Mouse (Mus musculus) hindbrain, embryonic 11.5 days (tissue): ENCODE measurements around the gene Nek6. TPM values are rescaled to one million over a fixed set of nuclear protein-coding genes. Genes with fewer than 3 reads are reported as not detected.

Experiments used
- ATAC-seq: fragments of 200-750 bp; cut with Nextera tagmentation; 2 replicates; pipeline ENCODE4 v1.8.0; 2017; ENCODE audit warnings: mild to moderate bottlenecking, moderate TSS enrichment, moderate library complexity; ENCODE audit not compliant: low FRiP score
- DNase-seq: peaks from one replicate; pipeline ENCODE4 v3.0.0-alpha.2; 2015; ENCODE audit warnings: low spot score
- H3K27ac ChIP-seq: fragments of 300-500 bp; sonication (generic); 2 replicates; pipeline ENCODE4 v1.5.1; 2014; ENCODE audit warnings: mild to moderate bottlenecking, low read depth, low read length
- H3K27me3 ChIP-seq: fragments of 300-500 bp; sonication (generic); 2 replicates; pipeline ENCODE4 v1.6.1; 2014; ENCODE audit warnings: mild to moderate bottlenecking, low read length, moderate library complexity, mixed read lengths; ENCODE audit not compliant: control insufficient read depth, insufficient read depth
- H3K36me3 ChIP-seq: fragments of 300-500 bp; sonication (generic); 2 replicates; pipeline ENCODE4 v1.6.1; 2014; ENCODE audit warnings: mild to moderate bottlenecking, low read length, moderate library complexity, mixed read lengths; ENCODE audit not compliant: control insufficient read depth, insufficient read depth
- H3K4me1 ChIP-seq: fragments of 300-500 bp; sonication (generic); replicated peaks from 2 replicates; pipeline ENCODE4 v1.6.1; 2014; ENCODE audit warnings: low read length, mixed read lengths; ENCODE audit not compliant: control insufficient read depth, insufficient read depth
- H3K4me2 ChIP-seq: fragments of 300-500 bp; sonication (generic); replicated peaks from 2 replicates; pipeline ENCODE4 v1.6.1; 2014; ENCODE audit warnings: mild to moderate bottlenecking, low read depth, low read length
- H3K4me3 ChIP-seq: fragments of 300-500 bp; sonication (generic); 2 replicates; pipeline ENCODE4 v1.5.1; 2014; ENCODE audit warnings: low read depth, low read length
- H3K9ac ChIP-seq: fragments of 300-500 bp; sonication (generic); 2 replicates; pipeline ENCODE4 v1.6.1; 2014; ENCODE audit warnings: low read depth, low read length
- H3K9me3 ChIP-seq: fragments of 300-500 bp; sonication (generic); 2 replicates; pipeline ENCODE4 v1.6.1; 2016; ENCODE audit warnings: low read length; ENCODE audit not compliant: control insufficient read depth
- WGBS: fragments of 180-500 bp; shearing (Covaris S2); extraction: QIAGEN DNeasy Blood & Tissue Kit; methylation state at CpG from one replicate; pipeline ENCODE4 v1.1.7; 2014; 5-methylcytosine and 5-hydroxymethylcytosine counted together
- polyA plus RNA-seq: library from polyadenylated mRNA; unstranded; fragments of >200 nt; fragmentation: Nextera tagmentation; extraction: Ambion mirVana; gene quantifications from 2 replicates; pipeline ENCODE4 v1.2.1, GENCODE M21; 2014

Gene Nek6
- polyA plus RNA-seq, 1 experiment from 2014 or later: 87.8 TPM

DNA sequence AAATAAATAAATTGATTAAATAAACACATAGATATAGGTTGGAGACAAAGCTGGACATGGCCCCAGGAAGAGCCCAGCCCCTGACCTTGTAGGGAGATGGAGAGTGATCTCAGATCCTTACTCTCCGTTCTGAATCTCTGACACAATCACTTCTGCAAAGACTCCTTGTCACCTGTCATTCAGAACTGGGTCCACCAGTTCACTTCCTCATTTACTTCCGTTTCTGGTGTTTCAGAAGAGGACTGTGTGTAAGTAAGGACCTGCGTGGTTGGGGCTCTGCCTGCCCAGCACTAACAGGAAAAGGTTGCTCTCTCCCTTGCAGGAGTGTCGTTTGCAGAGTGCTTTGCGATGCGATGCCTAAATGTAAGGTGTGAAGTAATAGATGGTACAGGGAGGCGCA is 3.0 kb downstream of the Nek6 start:
- H3K4me3 ChIP-seq: no peak overlapping the region
- no peak overlapping the region for H3K4me2 ChIP-seq
- H3K27ac ChIP-seq: no peak overlapping the region
- no peaks in the 10 kb centered on the region for H3K36me3 ChIP-seq
- DNase-seq (no peak), ATAC-seq (no peak)
- H3K9ac ChIP-seq: 0 out of 2 replicates have a peak overlapping the region, but pooled peaks have one; percentile 12
- no peaks in the 10 kb centered on the region for H3K27me3 ChIP-seq
- H3K4me1 ChIP-seq: peaks cover 9% of the 10 kb centered on the region; the same call in 1 of the 2 replicates
- WGBS: 83% methylated on average over 7 of the region's 7 CpGs
- no peaks in the 10 kb centered on the region for H3K9me3 ChIP-seq

DNA sequence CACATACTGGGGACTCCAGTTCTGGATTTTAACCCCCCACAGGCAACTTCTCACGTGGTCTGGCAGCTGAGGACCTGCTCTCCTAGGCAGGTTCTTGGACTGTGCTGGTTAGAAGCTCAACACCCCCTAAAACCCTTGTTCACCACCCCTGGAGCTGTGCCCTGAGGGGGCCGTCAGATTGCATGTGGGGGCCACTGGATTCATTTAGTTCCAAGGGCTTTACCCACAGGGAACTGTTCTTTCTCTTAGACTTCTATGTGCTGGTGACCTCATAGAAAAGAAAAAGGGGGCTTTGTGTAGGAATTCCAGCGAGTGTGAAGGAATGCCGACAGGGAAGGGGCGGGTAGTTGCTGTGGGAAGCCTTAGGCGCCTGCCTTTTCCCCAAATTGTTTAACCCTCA is 4.0 kb downstream of the Nek6 start:
- H3K36me3 ChIP-seq: no peaks in the 10 kb centered on the region
- no peak overlapping the region for H3K4me3 ChIP-seq
- H3K27ac ChIP-seq: peak overlapping the region; percentile 45
- H3K9me3 ChIP-seq: no peaks in the 10 kb centered on the region
- 11% methylated on average over 6 of the region's 6 CpGs for WGBS
- ATAC-seq: peak; percentile 25; the same call in 1 of the 2 replicates
- H3K9ac ChIP-seq: no peak overlapping the region
- H3K27me3 ChIP-seq: no peaks in the 10 kb centered on the region
- peak; percentile 29 for DNase-seq
- peaks cover 9% of the 10 kb centered on the region for H3K4me1 ChIP-seq
- no peak overlapping the region for H3K4me2 ChIP-seq

DNA sequence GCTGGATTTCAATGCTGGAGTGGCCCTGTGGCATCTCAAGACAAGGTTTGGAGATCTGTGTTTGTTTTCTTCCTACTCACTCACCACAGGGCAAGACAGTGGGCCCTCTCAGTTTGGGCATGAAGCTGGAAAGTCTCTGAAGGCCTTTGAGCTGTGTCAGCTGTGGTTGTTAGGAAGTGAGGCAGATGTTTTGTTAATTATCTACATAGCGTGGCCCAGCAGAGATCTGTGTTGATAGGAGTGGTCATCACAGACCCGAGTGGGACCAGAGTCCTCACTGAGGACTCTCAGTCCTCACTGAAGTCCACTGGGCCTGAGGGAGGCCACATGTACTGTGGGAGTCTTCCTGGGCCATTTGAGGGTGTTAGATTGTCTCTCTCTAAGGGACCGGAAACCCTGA is 5.0 kb downstream of the Nek6 start:
- no peaks in the 10 kb centered on the region for H3K9me3 ChIP-seq
- no peak overlapping the region for H3K27ac ChIP-seq
- H3K9ac ChIP-seq: no peak overlapping the region
- no peak for DNase-seq
- H3K27me3 ChIP-seq: no peaks in the 10 kb centered on the region
- WGBS: 68% methylated on average over 3 of the region's 3 CpGs
- H3K4me3 ChIP-seq: no peak overlapping the region
- H3K36me3 ChIP-seq: no peaks in the 10 kb centered on the region
- peaks cover 9% of the 10 kb centered on the region for H3K4me1 ChIP-seq
- no peak overlapping the region for H3K4me2 ChIP-seq
- ATAC-seq: no peak

DNA sequence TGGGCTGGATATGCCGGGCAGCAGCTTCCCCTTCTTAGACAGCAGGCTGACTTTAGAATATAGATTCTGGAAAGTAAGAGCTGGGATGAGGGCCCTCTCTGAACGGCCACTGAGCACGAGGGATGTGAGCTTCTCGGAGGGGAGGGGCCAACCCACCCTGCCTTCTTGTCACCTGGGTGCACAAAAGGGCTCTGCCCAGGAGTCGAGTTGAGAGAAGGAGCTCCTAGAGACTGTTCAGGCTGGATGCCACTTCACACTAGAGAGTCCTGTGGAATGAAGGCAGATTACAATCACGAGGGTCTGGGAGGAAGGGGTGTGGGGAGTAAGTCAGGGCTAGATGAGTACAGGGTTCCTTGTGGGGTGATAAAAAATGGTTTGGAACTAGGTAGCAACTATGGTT is 5.6 kb downstream of the Nek6 start:
- H3K4me3 ChIP-seq: no peak overlapping the region
- H3K9ac ChIP-seq: no peak overlapping the region
- no peaks in the 10 kb centered on the region for H3K36me3 ChIP-seq
- H3K27me3 ChIP-seq: no peaks in the 10 kb centered on the region
- H3K4me1 ChIP-seq: peaks cover 9% of the 10 kb centered on the region
- H3K27ac ChIP-seq: no peak overlapping the region
- WGBS: 77% methylated on average over 6 of the region's 6 CpGs
- H3K9me3 ChIP-seq: no peaks in the 10 kb centered on the region
- no peak overlapping the region for H3K4me2 ChIP-seq
- no peak for DNase-seq
- no peak for ATAC-seq

DNA sequence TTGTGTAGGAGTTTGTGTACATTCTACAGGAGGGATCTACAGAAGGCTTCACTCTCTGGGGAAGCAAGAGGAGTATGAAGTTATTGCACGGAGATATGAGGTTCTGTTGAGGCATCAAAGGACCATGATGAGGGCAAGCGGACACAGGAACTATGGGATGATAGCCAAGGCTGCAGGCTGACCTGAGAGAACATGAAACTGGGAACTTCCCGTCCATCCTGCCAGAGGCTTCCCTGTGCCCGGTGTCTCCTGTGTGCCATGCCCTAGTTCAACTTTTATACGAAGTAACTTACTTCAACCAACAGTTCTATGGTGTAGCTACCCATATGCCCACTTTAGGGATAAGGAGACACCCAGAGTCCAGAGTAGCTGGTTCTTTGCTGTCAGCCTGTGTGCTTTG is 7.3 kb downstream of the Nek6 start:
- WGBS: 91% methylated on average over 5 of the region's 5 CpGs
- Histone ChIP-seq H3K4me3 (no peak overlapping the region), H3K36me3 (no peaks in the 10 kb centered on the region), H3K9me3 (no peaks in the 10 kb centered on the region), H3K27ac (no peak overlapping the region), H3K9ac (no peak overlapping the region), H3K4me1 (peaks cover 4% of the 10 kb centered on the region; the same call in 1 of the 2 replicates), H3K4me2 (no peak overlapping the region), H3K27me3 (no peaks in the 10 kb centered on the region)
- ATAC-seq: no peak
- DNase-seq: no peak

DNA sequence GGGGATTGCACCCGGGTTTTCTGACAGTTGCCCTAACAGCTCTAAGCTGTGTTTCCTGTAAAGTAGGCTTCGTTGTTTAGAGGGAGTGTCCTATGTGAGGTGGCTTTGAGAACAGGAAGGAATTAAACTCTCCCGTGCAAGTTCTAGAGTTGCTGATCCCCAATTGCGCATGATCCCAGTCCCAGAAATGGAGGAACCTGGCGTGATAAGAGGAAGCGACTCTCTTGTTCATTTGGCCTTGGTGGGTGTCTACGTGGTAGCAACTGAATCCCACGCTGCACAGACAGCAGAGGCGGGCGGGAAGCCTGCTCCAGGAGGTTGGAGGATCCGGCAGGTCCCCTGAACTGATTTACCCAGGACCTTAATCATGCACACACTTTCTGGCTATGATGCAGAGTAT is 8.5 kb downstream of the Nek6 start:
- H3K4me3 ChIP-seq: no peak overlapping the region
- peaks cover 4% of the 10 kb centered on the region; the same call in 1 of the 2 replicates for H3K4me1 ChIP-seq
- no peak overlapping the region for H3K4me2 ChIP-seq
- 84% methylated on average over 11 of the region's 11 CpGs for WGBS
- no peaks in the 10 kb centered on the region for H3K27me3 ChIP-seq
- ATAC-seq: no peak
- no peak for DNase-seq
- no peak overlapping the region for H3K27ac ChIP-seq
- H3K9me3 ChIP-seq: no peaks in the 10 kb centered on the region
- no peak overlapping the region for H3K9ac ChIP-seq
- no peaks in the 10 kb centered on the region for H3K36me3 ChIP-seq

DNA sequence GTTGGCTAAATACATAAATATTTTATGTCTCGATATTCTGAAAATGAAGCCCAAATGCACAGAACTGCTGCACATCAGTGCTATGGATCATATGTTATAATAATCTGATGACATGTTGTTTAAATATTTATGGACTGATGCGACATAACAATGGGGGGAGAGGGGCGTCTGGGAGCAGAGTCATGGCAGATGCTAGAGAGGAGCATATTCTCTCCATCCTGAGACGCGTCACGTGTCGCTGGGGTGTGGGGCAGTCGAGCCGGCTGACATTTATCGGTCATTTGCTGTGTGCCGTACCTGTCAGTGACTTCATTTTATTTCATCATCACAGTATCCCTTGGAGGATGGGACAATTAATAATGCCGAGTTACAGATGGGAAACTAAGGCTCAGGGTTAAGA is 10.2 kb downstream of the Nek6 start:
- Histone ChIP-seq H3K4me1 (no peaks in the 10 kb centered on the region; the same call in 1 of the 2 replicates), H3K9ac (no peak overlapping the region), H3K27ac (no peak overlapping the region), H3K9me3 (no peaks in the 10 kb centered on the region), H3K36me3 (no peaks in the 10 kb centered on the region), H3K4me3 (no peak overlapping the region), H3K4me2 (no peak overlapping the region), H3K27me3 (no peaks in the 10 kb centered on the region)
- no peak for DNase-seq
- ATAC-seq: no peak
- 83% methylated on average over 12 of the region's 12 CpGs for WGBS

DNA sequence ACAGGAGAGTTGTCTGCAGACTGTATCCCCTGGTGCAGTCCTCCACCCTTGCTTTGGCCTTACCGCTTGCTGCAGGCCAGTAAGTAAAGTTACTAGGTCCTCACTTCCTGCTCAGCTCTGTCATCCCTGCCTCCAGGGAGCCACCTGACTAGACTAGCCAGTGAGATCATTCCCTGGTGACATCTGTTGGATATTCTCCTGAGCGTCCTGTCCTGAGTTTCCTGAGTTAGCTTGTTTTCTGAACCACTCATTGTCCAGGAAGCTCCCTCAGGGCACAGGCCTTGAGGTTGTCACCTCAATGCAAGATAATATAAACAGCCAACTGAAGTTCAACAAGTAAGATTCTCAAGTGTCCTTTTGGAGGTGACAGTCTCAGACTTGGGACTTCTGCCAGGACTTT is 10.9 kb downstream of the Nek6 start:
- 66% methylated on average over 2 of the region's 2 CpGs for WGBS
- H3K9me3 ChIP-seq: no peaks in the 10 kb centered on the region
- no peak for ATAC-seq

DNA sequence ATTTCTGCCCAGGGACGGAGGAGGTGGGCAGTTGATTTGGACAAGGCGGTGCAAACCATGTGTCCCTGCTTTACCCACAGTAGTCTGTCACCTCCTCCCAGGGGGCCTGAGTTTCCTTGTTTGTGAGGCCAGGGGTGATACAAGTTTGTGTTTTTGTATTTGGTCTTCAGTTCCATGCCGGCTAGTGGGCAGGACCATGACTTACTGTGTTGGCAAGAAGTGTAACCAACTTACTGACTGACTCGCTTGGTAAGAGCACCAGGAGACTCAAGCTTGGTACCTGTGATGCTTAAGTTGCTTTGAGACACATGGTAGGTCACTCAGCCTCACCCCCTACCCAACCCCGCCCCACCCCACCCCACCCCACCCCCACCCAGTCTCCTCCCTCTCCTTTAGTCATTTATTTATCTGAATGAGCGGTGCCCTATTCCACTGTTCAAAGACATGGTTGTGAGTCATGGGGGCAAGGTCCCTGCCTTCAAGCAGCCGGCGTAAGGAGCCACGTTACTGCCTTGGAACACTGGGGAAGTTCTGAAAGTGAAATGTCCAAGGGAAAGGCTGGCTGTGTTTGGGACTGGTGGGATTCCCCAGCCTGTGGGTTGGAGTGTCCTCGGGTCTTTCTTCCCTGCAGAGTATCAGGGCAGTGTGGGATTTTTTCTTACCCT is 12.5 kb downstream of the Nek6 start:
- no peak overlapping the region for H3K9ac ChIP-seq
- ATAC-seq: no peak; the same call in 1 of the 2 replicates
- no peaks in the 10 kb centered on the region; the same call in 1 of the 2 replicates for H3K4me1 ChIP-seq
- WGBS: 87% methylated on average over 10 of the region's 10 CpGs
- no peak overlapping the region for H3K27ac ChIP-seq
- H3K27me3 ChIP-seq: no peaks in the 10 kb centered on the region
- no peaks in the 10 kb centered on the region for H3K36me3 ChIP-seq
- no peaks in the 10 kb centered on the region for H3K9me3 ChIP-seq
- H3K4me2 ChIP-seq: no peak overlapping the region
- H3K4me3 ChIP-seq: no peak overlapping the region
- DNase-seq: no peak

More for the DNA sequence above, 10.9 kb downstream of the Nek6 start:
- Histone ChIP-seq H3K4me3 (no peak overlapping the region), H3K36me3 (no peaks in the 10 kb centered on the region), H3K27me3 (no peaks in the 10 kb centered on the region), H3K27ac (no peak overlapping the region), H3K4me2 (no peak overlapping the region), H3K9ac (no peak overlapping the region), H3K4me1 (no peaks in the 10 kb centered on the region; the same call in 1 of the 2 replicates)
- DNase-seq: no peak
